Mouse (Mus musculus) right cerebral cortex, adult 18-20 months (tissue): ENCODE measurements around the gene Lrrc51.
"Not testable (repeated sequence)": the region's sequence is repeated elsewhere in the genome, so short reads cannot be mapped to it uniquely, and the experiment has no call there.

Source experiments
- DNase-seq: peaks from one replicate; pipeline ENCODE4 v3.0.0; 2022; ENCODE audit warnings: mixed read lengths

The Lrrc51 gene

DNA sequence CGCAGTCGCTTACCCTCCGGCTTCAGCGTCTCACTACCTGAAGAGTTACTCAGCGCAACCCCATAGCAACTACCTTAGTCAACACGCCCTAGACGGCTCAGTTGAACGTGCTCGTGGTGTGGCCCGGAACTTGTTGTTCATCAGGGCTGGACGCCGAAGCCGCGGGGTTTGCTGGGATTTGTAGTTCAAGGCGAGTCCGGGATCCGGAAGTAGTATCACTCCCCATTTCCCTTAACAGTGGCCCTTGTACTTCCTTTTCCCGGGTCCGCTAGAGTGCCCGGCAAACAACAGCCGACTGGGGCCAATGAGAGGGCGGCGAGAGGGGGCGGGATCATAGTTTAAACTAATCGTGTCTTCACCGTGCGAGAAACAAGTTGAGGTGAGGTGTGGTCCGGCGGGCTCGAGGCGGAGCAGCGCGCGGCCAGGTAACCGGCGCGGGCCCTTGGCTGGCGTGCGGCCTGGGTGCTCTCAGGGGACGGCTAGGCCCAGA, at the start of gene Lrrc51, which contains the start of gene Numa1:
Lrrc51 (minus strand) TSS at position 145 of the 490 bp plus-strand sequence.
Numa1 (plus strand) TSS at position 361 of the 490 bp plus-strand sequence.
- peak; percentile 98 for DNase-seq

DNA sequence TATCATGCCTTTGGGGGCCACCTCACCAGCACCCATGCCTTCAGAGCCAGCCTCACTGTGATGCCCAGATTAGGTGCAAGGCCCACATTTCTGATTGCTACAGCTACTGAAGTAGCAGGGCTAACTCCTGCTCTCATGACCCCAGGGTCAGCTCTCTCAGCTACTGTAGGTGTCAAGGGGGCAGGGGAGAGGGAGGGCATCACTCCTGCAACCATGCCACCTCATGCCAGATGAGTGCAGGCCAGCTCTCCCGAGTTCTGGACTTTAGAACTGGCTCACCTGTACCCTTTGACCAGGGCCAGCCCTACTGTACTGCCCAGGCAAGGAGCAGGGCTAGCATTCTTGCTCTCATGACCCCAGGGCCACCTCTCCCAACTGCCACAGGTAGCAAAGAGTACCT, 49.0 kb upstream of the Lrrc51 start:
- no peak for DNase-seq

DNA sequence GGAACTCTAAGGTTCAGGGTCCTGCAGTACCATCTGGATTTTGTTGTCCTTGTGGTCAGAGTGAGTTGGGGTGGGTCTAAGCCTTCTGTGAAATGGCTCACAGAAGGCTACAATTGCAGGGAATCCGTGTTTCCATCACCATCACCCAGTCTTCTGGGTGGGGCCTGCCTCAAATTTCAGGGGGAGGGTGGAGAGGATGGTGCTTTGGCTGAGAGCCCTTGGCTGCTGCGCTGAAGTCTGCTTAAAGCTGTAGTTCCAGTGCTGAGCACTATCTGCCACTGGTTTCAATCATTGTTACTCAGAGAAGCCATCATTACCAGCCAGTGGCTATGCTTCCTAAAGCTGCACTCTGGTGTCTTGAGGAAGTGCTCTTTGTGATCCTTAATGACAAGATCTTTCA, 40.8 kb upstream of the Lrrc51 start:
- no peak for DNase-seq

DNA sequence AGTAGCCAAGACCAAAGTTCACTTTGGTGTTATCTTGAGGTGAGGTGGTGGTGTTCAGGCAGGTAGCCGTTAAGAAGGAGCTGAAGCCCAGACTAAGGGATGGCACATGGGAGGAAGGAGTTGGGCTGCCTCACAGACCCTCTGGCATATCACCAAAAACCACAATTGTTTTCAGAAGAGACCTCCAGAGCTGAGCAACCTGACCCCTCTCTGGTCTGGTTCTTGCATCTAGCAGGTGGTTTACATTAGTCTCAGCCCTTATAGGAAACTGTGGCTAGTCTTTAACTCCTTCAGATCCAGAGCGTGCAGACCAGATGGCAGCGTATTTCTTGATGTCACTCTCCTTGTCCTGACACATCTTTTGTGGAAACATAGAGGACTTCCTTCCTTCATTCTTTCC, 40.0 kb upstream of the Lrrc51 start:
- no peak for DNase-seq

DNA sequence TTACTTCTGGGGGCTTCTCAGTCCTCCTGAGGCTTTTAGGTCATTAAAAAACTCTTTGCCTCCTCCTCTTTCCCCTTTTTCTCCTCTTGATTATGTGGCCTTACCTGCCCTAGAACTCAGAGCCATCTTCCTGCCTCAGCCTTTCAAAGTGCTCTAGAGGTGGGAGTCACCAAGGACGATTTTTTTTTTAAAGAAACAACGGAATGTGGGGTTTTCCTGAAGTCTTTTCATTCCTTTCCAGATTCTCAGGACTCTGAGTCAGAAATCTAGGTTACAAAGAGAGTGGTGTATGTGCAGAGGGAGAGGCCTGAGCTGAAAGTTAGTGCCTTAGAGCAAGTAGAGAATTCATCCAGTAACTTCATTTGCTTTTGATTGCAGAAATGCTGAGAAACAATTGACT, 38.0 kb upstream of the Lrrc51 start:
- no peak for DNase-seq

DNA sequence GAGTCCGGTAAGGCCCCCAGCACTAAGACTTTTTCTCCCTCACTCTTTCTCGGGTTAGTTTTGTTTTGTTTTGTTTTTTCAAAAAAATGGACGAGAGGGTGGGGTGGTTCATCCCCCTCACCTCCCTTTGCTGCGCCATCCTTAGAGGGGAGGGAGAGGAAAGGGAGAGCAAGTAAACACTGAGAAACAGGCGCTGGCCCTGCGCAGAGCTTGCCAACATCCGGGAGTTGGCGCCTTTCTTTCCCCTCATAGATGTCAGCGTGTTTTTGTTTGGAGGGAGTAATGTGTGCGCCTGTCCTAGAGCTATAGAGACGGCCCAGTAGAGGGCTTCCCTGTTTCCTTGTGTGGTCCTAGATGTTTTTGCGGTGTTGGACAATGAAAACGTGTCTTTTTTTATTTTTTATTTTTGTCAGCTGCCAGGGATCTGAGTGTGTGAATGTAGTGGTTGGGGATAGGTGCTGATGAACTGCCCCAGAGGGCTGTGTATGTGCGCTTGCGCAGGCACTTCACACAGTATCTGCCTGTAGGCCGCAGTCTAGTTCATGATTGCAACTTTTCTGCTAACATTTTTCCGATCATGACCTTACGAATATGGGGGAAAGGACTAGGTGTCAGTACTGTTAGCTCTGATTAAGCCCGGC, 37.2 kb upstream of the Lrrc51 start:
- DNase-seq = peak; percentile 82

DNA sequence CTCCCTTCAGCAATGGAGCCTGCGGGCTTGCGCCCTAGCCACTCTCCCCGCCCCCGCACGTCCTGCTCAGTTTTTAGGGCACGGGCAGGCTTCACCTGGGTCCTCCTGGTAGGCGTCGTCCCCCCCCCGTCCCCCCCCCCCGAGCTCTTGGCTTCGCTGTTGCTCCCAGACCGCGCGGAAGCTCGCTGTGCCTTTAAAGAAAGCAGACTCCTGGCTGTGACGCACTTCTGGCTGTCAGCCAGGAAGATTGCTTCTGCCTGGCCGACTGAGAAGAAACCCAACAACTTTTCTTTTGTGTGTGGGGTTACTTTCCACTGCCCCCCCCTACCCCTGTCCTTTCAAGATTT, 36.7 kb upstream of the Lrrc51 start:
- peak; percentile 91 for DNase-seq

DNA sequence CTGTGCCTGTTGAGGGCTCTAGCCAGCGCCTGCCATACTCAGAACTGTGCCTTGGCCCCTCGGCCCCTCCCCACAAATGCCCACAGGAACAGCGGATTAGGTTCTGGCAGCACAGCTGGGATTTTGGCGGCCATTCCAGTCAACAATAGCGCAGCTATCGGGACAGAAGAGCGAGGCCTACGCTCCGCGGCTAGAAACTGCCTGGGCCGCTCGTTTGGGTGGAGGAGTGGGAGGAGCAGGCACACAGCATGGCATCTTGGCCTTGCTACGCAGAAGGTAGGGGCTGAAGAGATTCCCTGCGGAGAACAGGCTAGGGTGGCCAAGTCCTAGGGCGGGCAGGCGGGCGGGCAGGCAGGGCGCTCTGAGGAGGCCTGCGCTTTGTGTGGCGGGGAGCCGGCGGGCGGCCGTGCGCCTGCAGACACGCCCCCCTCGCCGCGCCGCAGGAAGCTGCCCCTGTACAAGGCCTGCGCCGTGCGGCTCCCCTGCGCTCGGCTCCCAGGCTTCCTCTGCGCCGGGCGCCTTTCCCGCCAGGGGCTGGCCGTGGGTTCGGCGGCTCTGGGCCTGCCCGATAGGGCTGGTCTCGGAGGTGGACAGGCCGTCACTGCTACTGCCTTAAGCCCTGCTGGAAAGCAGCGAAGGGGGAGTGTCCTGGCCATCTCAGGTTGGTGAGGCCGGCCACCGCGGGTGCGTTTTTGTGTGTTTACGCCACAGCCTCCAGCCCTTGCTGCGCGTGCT, 36.2 kb upstream of the Lrrc51 start:
- DNase-seq = peak; percentile 88

DNA sequence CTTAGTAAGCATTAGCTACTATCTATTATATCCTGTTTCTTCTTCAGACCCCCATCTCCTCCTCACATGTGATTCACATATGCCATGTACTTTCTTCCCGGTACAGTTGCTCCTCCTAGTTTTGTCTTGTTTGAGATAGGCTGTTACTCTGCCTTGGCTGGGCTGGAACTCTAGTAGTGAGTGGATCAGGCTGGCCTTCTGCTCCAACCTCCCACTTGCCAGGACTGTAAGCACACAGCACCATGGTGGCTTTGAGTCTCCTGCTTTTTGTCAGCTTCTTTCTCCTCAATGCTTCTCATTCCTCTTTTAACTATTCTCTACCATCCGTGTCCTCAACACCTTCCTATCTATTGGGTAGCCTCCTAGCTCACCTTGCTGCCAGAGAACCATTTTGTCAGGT, 35.1 kb upstream of the Lrrc51 start:
- DNase-seq = no peak

DNA sequence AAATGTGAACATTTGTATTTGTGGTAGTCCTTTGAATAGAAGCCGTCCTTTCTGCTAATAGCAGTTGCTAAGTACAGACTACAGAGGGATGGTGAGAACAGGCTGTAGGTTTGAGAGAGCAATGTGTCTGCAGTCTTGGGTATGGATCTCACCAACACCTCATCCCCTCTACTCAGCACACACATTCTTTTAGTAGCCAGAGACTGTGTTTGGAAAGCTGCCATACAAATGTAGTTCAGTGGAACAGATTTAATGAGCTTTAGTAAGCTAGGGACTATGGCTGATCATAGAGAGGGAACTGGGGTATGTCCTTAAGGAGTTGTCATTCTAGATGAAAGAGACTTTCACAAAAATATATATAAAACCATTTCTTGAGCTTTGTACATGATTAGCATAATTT, 33.6 kb upstream of the Lrrc51 start:
- DNase-seq = no peak

DNA sequence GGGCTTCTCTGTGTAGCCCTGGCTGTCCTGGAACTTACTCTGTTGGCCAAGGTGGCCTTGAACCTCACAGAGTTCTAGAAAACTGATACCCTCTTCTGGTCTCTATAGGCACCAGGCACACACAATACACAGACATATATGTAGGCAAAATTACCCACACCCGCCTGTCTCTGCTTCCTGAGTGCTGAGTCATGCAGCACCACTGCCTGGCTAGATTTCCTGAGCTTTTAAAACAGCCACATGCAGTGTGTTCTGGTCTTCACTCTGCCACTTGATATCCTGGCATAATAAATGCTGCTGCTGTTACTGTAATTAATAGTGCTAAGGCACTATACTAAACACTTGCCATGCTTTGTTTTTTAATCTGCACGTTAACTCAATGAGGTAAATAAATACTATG, 31.9 kb upstream of the Lrrc51 start:
- no peak for DNase-seq

DNA sequence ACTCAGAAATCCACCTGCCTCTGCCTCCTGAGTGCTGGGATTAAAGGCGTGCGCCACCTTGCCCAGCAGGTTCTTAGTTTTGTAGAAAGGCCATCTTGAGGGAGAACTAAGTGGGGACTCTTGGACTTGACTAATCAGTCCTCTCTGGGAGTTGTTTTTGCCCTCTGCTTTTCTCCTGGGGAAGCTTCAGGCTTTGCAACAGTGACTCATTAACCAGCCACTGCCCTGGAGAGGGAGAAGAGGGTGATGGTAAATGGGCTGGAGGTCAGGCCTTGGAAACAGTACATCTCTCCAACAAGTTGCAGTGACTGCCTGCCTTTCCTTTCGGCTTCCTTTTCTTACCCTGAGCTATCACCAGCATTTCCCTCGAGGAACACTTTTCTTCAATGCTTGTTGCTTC, 30.9 kb upstream of the Lrrc51 start:
- DNase-seq = no peak

DNA sequence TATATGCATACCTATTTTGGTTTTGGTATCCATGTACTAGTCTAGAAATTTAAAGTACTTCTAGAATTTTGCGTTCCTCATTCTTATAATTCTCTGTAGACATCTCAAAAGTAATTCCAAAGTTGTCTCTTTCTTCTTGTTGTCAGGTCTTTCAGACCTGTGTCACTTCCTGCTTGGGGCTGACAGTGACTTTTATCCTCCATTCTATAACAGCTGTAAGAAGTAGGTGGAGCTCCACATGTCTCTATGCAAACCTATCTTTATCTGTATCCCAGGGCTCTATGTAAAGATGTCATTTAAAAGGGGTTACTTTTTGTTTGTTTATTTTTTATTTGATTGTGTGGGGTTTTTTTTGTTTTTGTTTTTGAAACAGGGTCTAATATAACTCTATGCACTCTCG, 29.9 kb upstream of the Lrrc51 start:
- DNase-seq = no peak

DNA sequence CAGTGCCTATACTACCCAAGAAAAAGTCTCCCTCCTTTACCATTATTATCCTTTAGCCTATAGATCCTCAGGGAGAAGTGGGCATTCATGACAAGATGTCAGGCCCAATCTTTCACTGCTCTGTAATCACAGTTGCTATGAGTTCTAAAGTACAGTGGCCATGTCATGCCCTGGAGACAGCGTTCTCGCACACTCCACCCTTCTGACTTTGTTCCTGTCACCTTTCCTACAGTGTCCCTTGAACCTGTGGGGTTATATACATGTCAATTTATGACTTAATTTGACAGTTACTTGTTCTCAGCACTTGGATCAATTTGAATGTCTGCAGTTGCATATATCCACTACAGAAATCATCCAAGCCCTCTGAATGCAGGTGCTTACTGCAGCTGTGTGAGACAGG, 29.1 kb upstream of the Lrrc51 start:
- DNase-seq = no peak

DNA sequence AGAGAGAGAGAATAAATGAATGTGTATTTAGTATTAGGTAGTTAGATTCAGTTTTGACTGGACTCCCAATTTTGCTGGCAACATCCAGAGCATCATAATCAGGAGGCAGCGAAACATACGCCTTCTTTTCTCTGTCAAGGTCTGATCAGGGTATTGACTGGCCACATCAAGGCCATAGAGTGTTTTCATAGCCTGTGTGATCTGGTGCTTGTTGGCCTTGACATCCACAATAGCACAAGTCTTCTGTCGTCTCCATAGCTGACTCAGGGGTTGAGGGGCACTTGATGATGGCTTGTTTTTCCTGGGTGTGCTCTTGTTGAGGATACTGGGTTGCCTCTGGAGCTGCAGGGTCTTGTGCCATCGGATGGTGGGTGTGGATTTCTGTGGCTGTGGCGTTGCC, 23.2 kb upstream of the Lrrc51 start:
- DNase-seq = no peak

DNA sequence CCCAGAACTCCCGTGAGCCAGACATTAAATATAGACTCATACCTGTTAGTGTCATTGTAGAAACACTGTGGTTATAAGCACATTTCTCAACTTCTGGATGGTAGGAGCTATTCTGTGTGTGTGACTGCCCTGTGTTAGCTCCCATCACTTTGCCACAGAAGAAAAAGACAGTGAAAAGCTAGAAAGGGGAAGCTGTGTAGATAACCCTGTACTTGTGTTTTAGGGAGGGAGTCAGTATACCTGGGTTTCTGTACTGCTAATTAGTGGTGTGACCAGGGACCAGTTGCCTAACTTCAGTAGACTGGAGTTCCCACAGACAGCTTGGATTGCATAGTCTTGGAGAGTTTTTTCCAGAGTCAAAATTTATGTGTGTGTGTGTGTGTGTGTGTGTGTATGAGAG, 22.8 kb upstream of the Lrrc51 start:
- no peak for DNase-seq

DNA sequence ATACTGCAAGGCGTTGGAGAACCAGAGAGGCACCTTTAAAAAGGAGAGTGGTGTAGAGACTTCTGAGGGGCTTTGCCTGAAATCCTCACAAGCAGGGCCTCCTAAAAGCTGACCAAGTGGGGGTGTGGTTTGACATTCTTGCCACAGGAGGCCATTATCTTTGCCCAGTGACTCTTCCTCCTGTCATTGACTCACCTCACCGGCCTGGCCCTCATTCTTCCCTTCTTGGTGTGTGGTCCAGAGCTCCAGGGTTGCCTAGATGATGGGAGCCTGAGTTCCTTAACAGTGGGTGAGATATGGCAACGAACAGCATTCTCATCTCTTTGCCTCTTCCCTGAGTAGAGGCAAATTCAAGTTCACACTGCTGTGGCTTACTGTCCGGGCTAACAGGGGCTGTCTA, 22.2 kb upstream of the Lrrc51 start:
- no peak for DNase-seq

DNA sequence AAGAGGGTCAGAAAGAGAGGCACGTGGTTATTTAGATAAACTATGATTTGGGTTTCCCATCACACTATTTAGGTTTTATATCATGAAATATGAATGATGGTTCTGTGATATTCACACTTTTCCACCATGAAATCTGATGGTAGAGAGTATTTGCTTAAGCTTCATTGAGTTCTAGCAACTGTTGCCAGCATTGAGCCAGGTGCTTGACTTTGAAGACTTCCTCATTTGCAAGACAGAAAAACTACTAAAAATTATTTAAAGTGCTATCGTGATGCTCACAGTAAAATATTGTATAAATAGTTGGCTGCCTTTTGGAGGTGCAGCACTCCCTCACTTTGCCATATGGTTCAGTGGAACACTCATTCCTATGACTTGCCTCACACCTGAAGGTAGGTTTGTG, 21.6 kb upstream of the Lrrc51 start:
- DNase-seq = no peak

DNA sequence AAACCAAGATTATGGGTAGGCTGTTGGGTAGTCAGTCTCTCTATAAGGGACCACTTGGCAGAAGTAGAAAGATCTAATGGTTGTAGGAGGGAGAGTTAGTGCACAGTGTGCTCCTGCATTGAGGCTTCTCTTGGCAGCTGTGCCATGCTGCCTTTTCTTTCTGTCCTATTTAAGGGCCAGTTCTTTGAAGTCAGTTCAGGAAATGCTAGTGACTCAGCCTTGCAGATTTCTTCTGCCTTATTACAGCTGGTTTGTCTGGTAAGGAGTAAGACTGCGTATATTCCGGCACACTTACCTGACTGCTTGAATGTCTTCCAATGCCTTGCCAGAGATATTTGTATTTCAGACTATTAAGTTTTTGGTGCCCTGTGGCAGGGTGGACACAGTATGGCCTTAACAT, 20.5 kb upstream of the Lrrc51 start:
- peak; percentile 48 for DNase-seq

DNA sequence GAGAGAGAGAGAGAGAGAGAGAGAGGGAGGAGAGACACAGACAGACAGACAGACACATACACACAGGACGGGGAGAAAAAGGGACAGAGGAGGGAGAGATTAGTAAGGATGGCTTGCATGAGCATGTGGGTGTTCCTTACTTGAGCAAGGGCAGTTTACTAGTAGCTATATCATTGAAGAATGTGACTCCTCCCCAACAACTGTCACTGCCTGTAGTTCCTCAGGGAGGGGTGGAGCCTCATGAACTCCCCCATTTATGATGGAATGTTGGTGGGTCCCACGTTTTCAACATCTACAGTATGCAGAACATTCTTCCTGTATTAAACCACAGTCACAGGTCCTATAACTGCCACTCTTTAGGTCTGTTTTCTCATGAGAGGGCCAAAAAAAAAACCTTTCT, 18.4 kb upstream of the Lrrc51 start:
- DNase-seq = no peak

DNA sequence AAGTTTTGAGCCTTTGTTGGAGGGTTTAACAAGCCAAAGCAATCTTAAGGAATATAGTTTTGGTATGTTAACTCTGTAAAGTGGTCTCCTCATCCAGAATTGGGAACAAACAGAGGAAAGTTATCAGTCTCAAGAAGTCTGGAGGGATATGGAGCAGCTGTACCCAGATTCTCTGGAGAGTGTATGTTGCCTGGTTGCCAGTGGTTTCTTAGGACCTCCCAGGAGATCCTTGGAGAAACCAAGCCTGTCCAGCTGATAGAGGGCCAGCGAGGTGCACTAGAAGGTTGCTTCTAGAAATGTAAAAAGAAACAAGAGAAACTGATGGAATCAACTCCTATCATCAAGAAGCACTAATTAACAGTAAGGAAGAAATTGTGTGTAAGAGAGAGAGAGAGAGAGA, 18.0 kb upstream of the Lrrc51 start:
- DNase-seq = no peak

DNA sequence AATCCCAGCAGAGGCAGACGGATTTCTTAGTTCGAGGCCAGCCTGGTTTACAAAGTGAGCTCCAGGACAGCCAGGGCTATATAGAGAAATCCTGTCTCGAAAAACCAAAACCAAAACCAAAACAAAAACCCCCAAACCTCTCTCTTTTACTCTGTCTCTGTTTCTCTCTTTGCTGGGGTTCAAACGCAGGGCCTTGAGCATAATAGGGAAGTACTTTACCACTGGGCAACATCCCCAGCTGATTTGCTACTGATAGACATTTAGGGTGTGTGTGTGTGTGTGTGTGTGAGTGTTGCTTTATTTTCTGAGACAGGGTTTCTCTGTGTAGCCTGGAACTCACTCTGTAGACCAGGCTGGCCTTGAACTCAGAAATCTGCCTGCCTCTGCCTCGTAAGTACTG, 15.3 kb upstream of the Lrrc51 start:
- DNase-seq = not testable (repeated sequence)

DNA sequence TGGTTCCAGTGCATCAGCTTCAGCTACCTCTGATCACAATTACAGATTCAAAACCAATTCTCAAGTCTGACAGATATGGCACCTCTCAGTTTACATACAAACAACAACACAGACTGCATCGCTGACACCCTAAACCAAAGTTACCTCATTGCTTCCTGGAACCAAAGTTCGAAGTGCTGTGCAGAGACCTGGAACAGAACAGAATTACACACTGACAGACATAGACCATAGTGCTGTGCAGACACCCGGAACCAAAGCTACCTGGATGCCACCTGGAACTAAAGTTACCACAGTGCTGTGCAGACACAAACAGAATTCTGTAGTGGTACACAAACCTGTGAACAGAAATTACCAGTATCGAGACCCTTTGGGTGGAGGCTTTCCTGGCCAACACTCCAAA, 6.1 kb upstream of the Lrrc51 start:
- DNase-seq = no peak

DNA sequence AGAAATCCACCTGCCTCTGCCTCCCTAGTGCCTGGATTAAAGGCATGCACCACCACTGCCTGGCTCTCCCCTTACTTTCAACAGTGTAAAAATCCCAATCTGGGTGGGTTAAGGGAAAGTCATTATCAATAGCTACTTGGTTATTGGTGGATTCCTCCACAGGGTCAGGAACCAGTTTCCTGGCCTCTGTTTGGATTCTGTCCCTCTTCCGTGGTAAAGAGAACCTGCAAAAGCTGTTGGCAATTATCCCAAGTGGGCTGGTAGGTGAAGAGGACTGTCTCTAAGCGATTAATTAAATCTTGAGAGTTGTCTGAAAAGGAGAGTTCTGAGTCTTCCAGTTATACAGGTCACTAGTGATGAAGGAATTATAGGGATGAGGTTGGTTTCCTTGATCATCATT, 4.7 kb upstream of the Lrrc51 start:
- no peak for DNase-seq

DNA sequence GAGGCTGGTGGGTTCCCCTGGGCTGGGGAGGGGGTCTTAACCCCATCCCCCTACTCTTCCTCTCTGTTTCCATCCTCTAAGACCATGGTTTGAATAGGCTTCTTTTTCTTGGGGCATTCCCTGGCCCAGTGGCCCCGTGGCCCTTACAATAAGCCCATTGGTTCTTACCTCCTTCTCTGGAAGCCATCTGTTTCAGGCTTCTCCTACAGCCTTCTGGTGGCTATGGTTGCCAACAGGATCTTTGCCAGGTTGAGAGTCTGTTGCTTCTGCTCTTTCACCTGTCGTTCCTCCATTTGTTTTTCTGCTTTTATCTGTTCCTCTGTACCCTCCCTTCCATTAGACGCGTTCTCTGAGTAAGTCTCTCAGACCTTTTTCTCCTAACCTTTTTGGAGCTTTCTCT, 3.9 kb upstream of the Lrrc51 start:
- peak; percentile 7 for DNase-seq
